Mouse (Mus musculus) liver, embryonic 14.5 days (tissue): ENCODE measurements around the gene Cuta. TPM values are rescaled to one million over a fixed set of nuclear protein-coding genes. Genes with fewer than 3 reads are reported as not detected.

Source experiments
- ATAC-seq: fragments of 200-750 bp; cut with Nextera tagmentation; 2 replicates; pipeline ENCODE4 v1.8.0; 2017; ENCODE audit warnings: moderate number of reproducible peaks, mild to moderate bottlenecking, moderate library complexity; ENCODE audit not compliant: insufficient read depth
- DNase-seq, 3 experiments: peaks; one replicate each; pipeline ENCODE4 v3.0.0-alpha.2; 2012 to 2013; ENCODE audit warnings: low read depth in 3 of 3, low spot score in 3 of 3
- H3K27ac ChIP-seq: fragments of 300-500 bp; sonication (generic); 2 replicates; pipeline ENCODE4 v1.5.1; 2014; ENCODE audit warnings: moderate library complexity, mild to moderate bottlenecking, control low read depth, inconsistent platforms
- H3K27me3 ChIP-seq: fragments of 300-500 bp; sonication (generic); 2 replicates; pipeline ENCODE4 v1.6.1; 2014; ENCODE audit warnings: mild to moderate bottlenecking, low read length, moderate library complexity; ENCODE audit not compliant: control insufficient read depth, insufficient read depth
- H3K36me3 ChIP-seq: fragments of 300-500 bp; sonication (generic); replicated peaks from 2 replicates; pipeline ENCODE4 v1.6.1; 2014; ENCODE audit warnings: low read depth; ENCODE audit not compliant: control insufficient read depth, insufficient read depth
- H3K4me1 ChIP-seq, 2 experiments: fragments of 200-500 bp in 1 of 2; fragments of 300-500 bp in 1 of 2; sonication (generic) in 1 of 2; replicated peaks; 2 replicates each; pipeline ENCODE4 v1.6.1; 2012 to 2014; ENCODE audit warnings: antibody characterized with exemption in 1 of 2, inconsistent platforms in 1 of 2, low read length in 1 of 2; ENCODE audit not compliant: control insufficient read depth in 2 of 2, insufficient read depth in 2 of 2
- H3K4me2 ChIP-seq: fragments of 300-500 bp; sonication (generic); 2 replicates; pipeline ENCODE4 v1.6.1; 2014; ENCODE audit warnings: low read depth, mild to moderate bottlenecking, control low read depth, moderate library complexity
- H3K4me3 ChIP-seq, 2 experiments: fragments of 200-500 bp in 1 of 2; fragments of 300-500 bp in 1 of 2; sonication (generic) in 1 of 2; 2 replicates each; pipeline ENCODE4 v1.5.1; 2012 to 2014; ENCODE audit warnings: low read depth in 2 of 2, low read length in 2 of 2, mild to moderate bottlenecking in 2 of 2, control low read depth in 1 of 2, inconsistent platforms in 1 of 2, moderate library complexity in 1 of 2; ENCODE audit not compliant: insufficient read depth in 1 of 2
- H3K9ac ChIP-seq: fragments of 300-500 bp; sonication (generic); replicated peaks from 2 replicates; pipeline ENCODE4 v1.6.1; 2014; ENCODE audit warnings: mild to moderate bottlenecking, control low read depth, moderate library complexity
- H3K9me3 ChIP-seq: fragments of 300-500 bp; sonication (generic); 2 replicates; pipeline ENCODE4 v1.6.1; 2016; ENCODE audit warnings: low read length, mixed read lengths; ENCODE audit not compliant: control insufficient read depth
- CTCF ChIP-seq: IDR thresholded peaks from 2 replicates; pipeline ENCODE4 v1.5.1; 2016; ENCODE audit warnings: antibody characterized with exemption, low read depth, control low read depth
- EP300 ChIP-seq: IDR thresholded peaks from 2 replicates; pipeline ENCODE4 v1.6.1; 2016; ENCODE audit warnings: antibody characterized with exemption, low read depth
- WGBS: fragments of 180-500 bp; shearing (Covaris S2); extraction: QIAGEN DNeasy Blood & Tissue Kit; methylation state at CpG from one replicate; pipeline ENCODE4 v1.1.7; 2014; ENCODE audit not compliant: insufficient replicate concordance; 5-methylcytosine and 5-hydroxymethylcytosine counted together
- polyA plus RNA-seq, 2 experiments: library from polyadenylated mRNA; depleted of rRNA in 1 of 2; stranded (reverse) in 1 of 2; unstranded in 1 of 2; fragments of >200 nt; fragmentation: Nextera tagmentation in 1 of 2; extraction: Ambion mirVana in 1 of 2; gene quantifications; 2 replicates each; pipeline versions ENCODE4 v1.2.1 to v1.2.3; 2012 to 2014

The Cuta gene
- polyA plus RNA-seq, 2 experiments, result 53.5 to 86.8 TPM

GRCm38 (mm10) chr17:26951406-26951805 is 12.0 kb upstream of the Cuta start:
- ATAC-seq, result no peak
- Histone ChIP-seq H3K27ac (no peak overlapping the region), H3K36me3 (no peaks in the 10 kb centered on the region), H3K4me2 (peak overlapping the region; percentile 65), H3K27me3 (no peaks in the 10 kb centered on the region; the same call in 1 of the 2 replicates), H3K4me1 (peaks cover 18 to 40% of the 10 kb centered on the region in 2 experiments), H3K4me3 (peak overlapping the region; percentile 10 to 11; a peak in 3 of 4 replicates), H3K9ac (no peak overlapping the region), H3K9me3 (no peaks in the 10 kb centered on the region)
- no peak for DNase-seq
- no peak for TF ChIP-seq EP300
- TF ChIP-seq CTCF, result no peak
- 4% methylated on average over 10 of the region's 11 CpGs for WGBS

GRCm38 (mm10) chr17:26950560-26951288 is 11.4 kb upstream of the Cuta start:
- H3K9ac ChIP-seq, result no peak overlapping the region
- H3K36me3 ChIP-seq, result no peaks in the 10 kb centered on the region
- WGBS, result 40% methylated on average over 7 of the region's 7 CpGs
- H3K9me3 ChIP-seq, result no peaks in the 10 kb centered on the region
- ATAC-seq (no peak), DNase-seq (no peak)
- H3K4me1 ChIP-seq, result peaks cover 11 to 33% of the 10 kb centered on the region in 2 experiments
- no peak overlapping the region for H3K27ac ChIP-seq
- no peak overlapping the region for H3K4me3 ChIP-seq
- no peaks in the 10 kb centered on the region; the same call in 1 of the 2 replicates for H3K27me3 ChIP-seq
- peak overlapping the region; percentile 65; the same call in 1 of the 2 replicates for H3K4me2 ChIP-seq
- TF ChIP-seq EP300 (no peak), CTCF (no peak)

- H3K36me3 ChIP-seq, result no peaks in the 10 kb centered on the region
- no peak for TF ChIP-seq CTCF
- no peak for TF ChIP-seq EP300
- 50% methylated on average over 5 of the region's 5 CpGs for WGBS
- ATAC-seq (no peak), DNase-seq (no peak)
- H3K4me3 ChIP-seq, result no peak overlapping the region
- H3K9me3 ChIP-seq, result no peaks in the 10 kb centered on the region
- H3K4me1 ChIP-seq, result peaks cover 5 to 26% of the 10 kb centered on the region in 2 experiments
- no peak overlapping the region for H3K4me2 ChIP-seq
- no peaks in the 10 kb centered on the region; the same call in 1 of the 2 replicates for H3K27me3 ChIP-seq
- H3K27ac ChIP-seq, result no peak overlapping the region
- H3K9ac ChIP-seq, result no peak overlapping the region
Measured at GRCm38 (mm10) chr17:26949866-26950265, 10.5 kb upstream of the Cuta start.

GRCm38 (mm10) chr17:26949051-26949577 is 9.7 kb upstream of the Cuta start:
- WGBS, result 12% methylated on average over 13 of the region's 14 CpGs
- DNase-seq (no peak), ATAC-seq (0 out of 2 replicates have a peak, but pooled peaks have one; percentile 15)
- H3K27me3 ChIP-seq, result no peaks in the 10 kb centered on the region; the same call in 1 of the 2 replicates
- H3K27ac ChIP-seq, result no peak overlapping the region
- no peaks in the 10 kb centered on the region for H3K36me3 ChIP-seq
- no peak overlapping the region for H3K9ac ChIP-seq
- peak overlapping the region; percentile 1 to 65; a peak in 3 of 4 replicates for H3K4me3 ChIP-seq
- TF ChIP-seq CTCF (peak; percentile 63), EP300 (no peak)
- peaks cover 5 to 26% of the 10 kb centered on the region in 2 experiments for H3K4me1 ChIP-seq
- H3K9me3 ChIP-seq, result no peaks in the 10 kb centered on the region
- peak overlapping the region; percentile 100 for H3K4me2 ChIP-seq
